Mouse (Mus musculus) liver, postnatal 0 days (tissue): ENCODE data around the gene Lrrc29. TPM values are rescaled to one million over a fixed set of nuclear protein-coding genes. Genes with fewer than 3 reads are reported as not detected.

Experiments used
- ATAC-seq: fragments of 200-750 bp; cut with Nextera tagmentation; 2 replicates; pipeline ENCODE4 v1.8.0; 2017; ENCODE audit warnings: mild to moderate bottlenecking, moderate library complexity
- DNase-seq: peaks from one replicate; pipeline ENCODE4 v3.0.0-alpha.2; 2016
- H3K27ac ChIP-seq: fragments of 300-500 bp; sonication (generic); 2 replicates; pipeline ENCODE4 v1.5.1; 2014; ENCODE audit warnings: antibody characterized with exemption, moderate library complexity, mild to moderate bottlenecking, low read depth
- H3K27me3 ChIP-seq: fragments of 300-500 bp; sonication (generic); 2 replicates; pipeline ENCODE4 v1.6.1; 2014; ENCODE audit warnings: low read length, control low read depth, mixed read lengths; ENCODE audit not compliant: insufficient read depth
- H3K36me3 ChIP-seq: fragments of 300-500 bp; sonication (generic); replicated peaks from 2 replicates; pipeline ENCODE4 v1.6.1; 2014; ENCODE audit warnings: mild to moderate bottlenecking, control low read depth, low read length, moderate library complexity, mixed read lengths; ENCODE audit not compliant: insufficient read depth
- H3K4me1 ChIP-seq: fragments of 300-500 bp; sonication (generic); 2 replicates; pipeline ENCODE4 v1.6.1; 2014; ENCODE audit warnings: antibody characterized with exemption, mild to moderate bottlenecking, control low read depth; ENCODE audit not compliant: insufficient read depth
- H3K4me2 ChIP-seq: fragments of 300-500 bp; sonication (generic); 2 replicates; pipeline ENCODE4 v1.6.1; 2014; ENCODE audit warnings: low read depth, mild to moderate bottlenecking, low read length, moderate library complexity, mixed read lengths
- H3K4me3 ChIP-seq: fragments of 300-500 bp; sonication (generic); 2 replicates; pipeline ENCODE4 v1.5.1; 2014; ENCODE audit warnings: low read depth, low read length
- H3K9ac ChIP-seq: fragments of 300-500 bp; sonication (generic); replicated peaks from 2 replicates; pipeline ENCODE4 v1.6.1; 2014; ENCODE audit warnings: mild to moderate bottlenecking, moderate library complexity
- H3K9me3 ChIP-seq: fragments of 300-500 bp; sonication (generic); 2 replicates; pipeline ENCODE4 v1.6.1; 2016; ENCODE audit warnings: mild to moderate bottlenecking, control low read depth, low read length, mixed read lengths
- CTCF ChIP-seq: sonication (generic); IDR thresholded peaks from 2 replicates; pipeline ENCODE4 v1.5.1; 2016; ENCODE audit warnings: antibody characterized with exemption, low read depth
- EP300 ChIP-seq: IDR thresholded peaks from 2 replicates; pipeline ENCODE4 v1.6.1; 2016; ENCODE audit warnings: antibody characterized with exemption, low read depth, mild to moderate bottlenecking
- WGBS: fragments of 180-500 bp; shearing (Covaris S2); extraction: QIAGEN DNeasy Blood & Tissue Kit; methylation state at CpG from one replicate; pipeline ENCODE4 v1.1.7; 2014; ENCODE audit not compliant: insufficient replicate concordance; 5-methylcytosine and 5-hydroxymethylcytosine counted together
- polyA plus RNA-seq: library from polyadenylated mRNA; unstranded; fragments of >200 nt; fragmentation: Nextera tagmentation; extraction: Ambion mirVana; gene quantifications from 2 replicates; pipeline ENCODE4 v1.2.1, GENCODE M21; 2015

The Lrrc29 gene
- 7.7 and 7.8 TPM in 2 replicates for polyA plus RNA-seq

DNA sequence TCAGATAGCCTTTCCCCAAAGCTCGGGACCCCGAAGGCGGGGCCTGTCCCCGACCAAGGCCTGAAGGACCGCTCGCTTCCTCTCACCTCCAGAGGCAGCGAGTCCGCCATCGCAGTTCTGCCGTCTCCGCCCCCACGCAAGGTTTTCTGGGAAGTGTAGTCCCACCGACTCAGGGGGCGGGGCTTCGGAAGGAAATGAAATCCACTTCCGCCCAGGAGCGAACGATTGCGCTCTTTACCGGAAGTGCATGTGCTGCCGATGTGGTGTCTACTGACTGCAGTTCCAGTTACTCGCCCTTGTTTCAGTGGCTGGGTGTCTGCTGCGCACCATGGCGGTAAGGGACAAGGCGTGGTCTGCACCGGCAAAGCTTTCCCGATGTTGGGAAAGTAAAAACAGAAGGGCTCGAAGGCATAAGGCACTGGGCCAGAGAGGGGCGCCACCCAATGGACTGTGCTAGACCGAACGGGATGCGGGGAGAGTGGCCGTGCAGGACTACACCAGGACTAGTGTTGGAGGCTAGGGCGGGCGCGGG lies at the start of gene Lrrc29, which contains the start of gene Tmem208:
TSS of gene Lrrc29 (minus strand) at position 138 of the 532 bp plus-strand sequence.
TSS of gene Tmem208 (plus strand) at position 214 of the 532 bp plus-strand sequence.
- Histone ChIP-seq H3K9ac (peak within 1 kb of the TSS; percentile 84), H3K4me1 (peaks cover 25% of the 10 kb centered on the region), H3K4me3 (peak within 1 kb of the TSS; percentile 76), H3K4me2 (peak within 1 kb of the TSS; percentile 97), H3K9me3 (no peaks in the 10 kb centered on the region), H3K27ac (peak within 1 kb of the TSS; percentile 80), H3K27me3 (no peaks in the 10 kb centered on the region), H3K36me3 (peaks cover 42% of the 10 kb centered on the region)
- ATAC-seq (peak; percentile 86), DNase-seq (peak; percentile 98)
- 0% methylated on average over 36 of the region's 36 CpGs for WGBS
- TF ChIP-seq EP300 (no peak), CTCF (peak; percentile 78)

DNA sequence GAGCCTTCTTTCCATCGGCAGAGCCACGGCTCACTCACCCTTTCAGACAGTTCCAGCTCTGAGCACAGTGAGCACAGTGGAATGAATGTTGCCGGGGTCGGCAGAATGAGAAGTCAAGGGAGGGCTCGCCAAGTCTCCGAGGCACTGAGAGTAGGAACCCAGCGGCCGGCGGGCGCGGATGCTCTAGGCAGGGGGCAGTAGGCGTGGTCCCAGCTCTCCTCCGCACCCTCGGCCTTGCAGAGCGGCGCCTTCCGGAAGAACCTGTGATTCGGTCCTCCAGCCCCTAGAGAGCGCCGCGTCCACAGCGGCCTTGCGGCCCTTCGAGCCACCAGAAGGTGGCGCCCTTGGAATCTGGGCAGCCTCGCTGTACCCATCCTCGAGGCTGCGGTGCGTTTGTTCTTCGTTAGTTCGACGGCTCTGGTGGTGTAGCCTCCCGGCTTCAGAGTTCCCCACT lies 48.5 kb upstream of the Lrrc29 start:
- no peak overlapping the region for H3K4me3 ChIP-seq
- peak; percentile 64 for DNase-seq

GRCm38 (mm10) chr8:105373032-105373431 lies 47.0 kb upstream of the Lrrc29 start, which contains the start of gene Plekhg4:
Gene Plekhg4 (plus strand): TSS chr8:105373274.
- ATAC-seq (no peak), DNase-seq (no peak)
- Histone ChIP-seq H3K36me3 (no peaks in the 10 kb centered on the region), H3K4me1 (peaks cover 5% of the 10 kb centered on the region; the same call in 1 of the 2 replicates), H3K27me3 (no peaks in the 10 kb centered on the region), H3K4me3 (no peak within 1 kb of the TSS), H3K27ac (no peak within 1 kb of the TSS), H3K9ac (no peak within 1 kb of the TSS), H3K9me3 (no peaks in the 10 kb centered on the region), H3K4me2 (no peak within 1 kb of the TSS)
- TF ChIP-seq EP300: no peak
- WGBS: 68% methylated on average over 2 of the region's 2 CpGs

More for the DNA sequence above, 48.5 kb upstream of the Lrrc29 start:
- ATAC-seq: peak; percentile 53
- no peak for TF ChIP-seq EP300
- TF ChIP-seq CTCF: peak; percentile 73
- WGBS: 33% methylated on average over 33 of the region's 33 CpGs
- Histone ChIP-seq H3K9me3 (no peaks in the 10 kb centered on the region), H3K4me1 (peaks cover 5% of the 10 kb centered on the region; the same call in 1 of the 2 replicates), H3K9ac (no peak overlapping the region), H3K27me3 (no peaks in the 10 kb centered on the region), H3K27ac (no peak overlapping the region), H3K4me2 (peak overlapping the region; percentile 42), H3K36me3 (no peaks in the 10 kb centered on the region)

GRCm38 (mm10) chr8:105372473-105372872 lies 46.4 kb upstream of the Lrrc29 start:
- Histone ChIP-seq H3K9me3 (no peaks in the 10 kb centered on the region), H3K4me1 (peaks cover 5% of the 10 kb centered on the region; the same call in 1 of the 2 replicates), H3K4me3 (no peak overlapping the region), H3K4me2 (no peak overlapping the region), H3K27ac (no peak overlapping the region), H3K36me3 (no peaks in the 10 kb centered on the region), H3K27me3 (no peaks in the 10 kb centered on the region), H3K9ac (no peak overlapping the region)
- ATAC-seq: no peak
- no peak for DNase-seq
- TF ChIP-seq EP300 (no peak), CTCF (no peak)
- WGBS: 71% methylated on average over 9 of the region's 9 CpGs

GRCm38 (mm10) chr8:105367107-105367506 lies 41.0 kb upstream of the Lrrc29 start:
- no peak for TF ChIP-seq EP300
- TF ChIP-seq CTCF: peak; percentile 60
- Histone ChIP-seq H3K4me2 (no peak overlapping the region), H3K4me3 (no peak overlapping the region), H3K9me3 (no peaks in the 10 kb centered on the region), H3K9ac (no peak overlapping the region), H3K27ac (no peak overlapping the region), H3K4me1 (no peaks in the 10 kb centered on the region), H3K36me3 (no peaks in the 10 kb centered on the region), H3K27me3 (no peaks in the 10 kb centered on the region)
- DNase-seq (no peak), ATAC-seq (no peak)
- WGBS: 68% methylated on average over 2 of the region's 2 CpGs

DNA sequence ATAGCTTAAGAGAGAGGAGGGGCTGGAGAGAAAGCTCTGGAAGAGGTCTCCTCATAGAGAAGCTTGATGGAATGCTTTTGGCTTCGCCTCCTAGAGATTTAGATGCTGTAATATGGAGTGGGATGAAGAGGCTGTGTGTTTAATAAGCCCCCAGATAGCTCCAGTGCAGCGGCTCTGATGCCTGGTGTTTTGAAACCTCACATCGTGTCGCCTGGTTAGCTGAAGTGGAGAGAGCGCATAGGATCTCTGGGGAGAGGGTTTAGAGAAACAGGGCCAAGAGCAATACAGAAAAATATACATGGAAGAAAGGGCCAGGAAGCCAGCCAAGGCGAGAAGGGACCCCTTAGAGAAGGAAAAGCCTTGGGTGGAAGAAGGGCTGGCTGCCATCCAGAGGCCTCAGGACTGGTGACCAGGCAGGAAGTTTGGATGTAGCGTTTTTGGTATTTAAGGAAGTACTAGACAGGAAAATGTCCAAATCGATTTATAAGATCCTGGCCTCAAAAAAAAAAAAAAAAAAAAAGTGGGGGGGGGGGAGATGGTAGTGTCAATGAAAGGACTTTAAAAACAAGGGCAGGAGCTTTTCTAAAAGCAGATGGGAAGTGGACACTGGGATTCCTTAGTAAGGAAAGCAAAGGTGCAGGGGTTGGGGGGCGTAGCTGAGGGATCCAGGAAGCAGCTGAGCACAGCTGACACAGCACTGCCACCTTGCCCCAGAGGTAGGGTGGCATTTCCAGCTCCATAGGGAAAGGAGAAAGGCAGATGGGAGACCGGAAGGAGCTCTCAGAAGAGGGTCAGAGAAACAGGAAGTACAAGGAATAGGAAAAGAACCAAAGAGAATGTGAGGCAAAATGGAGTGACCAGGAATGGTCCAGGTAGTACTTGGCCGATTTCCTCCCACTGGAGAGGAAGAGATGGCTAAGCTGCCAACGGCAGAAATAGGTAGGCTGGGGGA lies 35.9 kb upstream of the Lrrc29 start:
- TF ChIP-seq EP300: no peak
- TF ChIP-seq CTCF: no peak
- 0 out of 2 replicates have a peak, but pooled peaks cover 2% of the 10 kb centered on the region for H3K27me3 ChIP-seq
- no peaks in the 10 kb centered on the region for H3K36me3 ChIP-seq
- H3K4me2 ChIP-seq: no peak overlapping the region
- H3K9me3 ChIP-seq: no peaks in the 10 kb centered on the region
- H3K27ac ChIP-seq: no peak overlapping the region
- ATAC-seq: no peak
- no peak for DNase-seq
- no peak overlapping the region for H3K9ac ChIP-seq
- no peaks in the 10 kb centered on the region for H3K4me1 ChIP-seq
- WGBS: 55% methylated on average over 12 of the region's 12 CpGs
- no peak overlapping the region for H3K4me3 ChIP-seq
